Mouse (Mus musculus) spleen, adult 2 months (tissue): ENCODE measurements around the gene Cxcr5.

Experiments used
- CTCF ChIP-seq: fragments of 200-500 bp; IDR thresholded peaks from 2 replicates; pipeline ENCODE4 v1.5.1; 2011; ENCODE audit warnings: mild to moderate bottlenecking, inconsistent platforms; ENCODE audit not compliant: insufficient read depth, insufficient read length, insufficient replicate concordance; ENCODE audit errors: extremely low read depth
- POLR2A ChIP-seq: fragments of 200-500 bp; IDR thresholded peaks from 2 replicates; pipeline ENCODE4 v1.6.1; 2011; ENCODE audit warnings: low read depth, low read length, inconsistent platforms

DNA sequence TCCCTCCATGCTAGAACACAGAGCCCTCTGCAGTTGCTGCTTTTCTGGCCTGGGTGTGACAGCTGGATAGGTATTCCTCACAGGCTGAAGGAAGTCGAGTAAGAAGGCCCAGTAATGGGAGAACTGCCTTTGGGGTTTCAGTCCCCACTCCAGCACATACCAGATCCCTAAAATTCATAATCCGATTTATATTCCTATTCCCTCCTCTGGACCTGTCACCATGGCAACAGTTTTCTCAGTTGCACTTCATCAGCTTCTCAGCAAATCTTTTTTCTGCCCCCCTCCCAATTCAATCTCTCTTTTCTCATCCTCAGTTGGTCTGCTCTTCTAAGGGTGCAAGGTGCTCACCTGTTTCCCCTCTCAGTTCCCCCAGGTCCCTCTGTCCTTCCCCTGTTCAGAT, 92.9 kb downstream of the Cxcr5 start:
- no peak for TF ChIP-seq POLR2A
- no peak for TF ChIP-seq CTCF
